Mouse (Mus musculus) embryonic stem cell, embryonic (primary cell): Measurements from ENCODE around the gene Naa35.
"Not testable (repeated sequence)": the region's sequence is repeated elsewhere in the genome, so short reads cannot be mapped to it uniquely, and the experiment has no call there.

ENCODE experiments used
- CTCF ChIA-PET, 4 experiments: fragments of 300-600 bp in 2 of 4; fragments of 350-600 bp in 2 of 4; sonication (Branson Sonifier 250); formaldehyde crosslinking; loops; one replicate each; lab custom pipeline; 2022; ENCODE audit warnings: inconsistent platforms in 2 of 4; lab: Charles Lee
- POLR2A ChIA-PET, 4 experiments: fragments of 300-600 bp in 2 of 4; fragments of 350-600 bp in 2 of 4; sonication (Branson Sonifier 250); formaldehyde crosslinking; loops; one replicate each; lab custom pipeline; 2022; ENCODE audit warnings: antibody characterized with exemption in 4 of 4, inconsistent platforms in 1 of 4; lab: Charles Lee

Naa35 gene

GRCm38 (mm10) chr13:59564505-59564904 lies 20.6 kb upstream of the Naa35 start:
- ChIA-PET CTCF (interaction anchor here in 1 of 4 experiments (1.1 kb wide), 1 partner anchor 11 kb away, joined by 3 read pairs; no protein-coding TSS in a partner anchor), POLR2A (no interaction called here)

GRCm38 (mm10) chr13:59564923-59565322 lies 20.1 kb upstream of the Naa35 start:
- POLR2A ChIA-PET: no interaction called here
- CTCF ChIA-PET: interaction anchor here in 1 of 4 experiments (1.1 kb wide), 1 partner anchor 11 kb away, joined by 3 read pairs; no protein-coding TSS in a partner anchor

- CTCF ChIA-PET: interaction anchor here in 2 of 4 experiments (0.5 to 0.9 kb wide), 3 partner anchors 162 to 275 kb away, joined by 3 read pairs; no protein-coding TSS in a partner anchor
- POLR2A ChIA-PET: no interaction called here
These were observed 19.0 kb upstream of the Naa35 start for GRCm38 (mm10) chr13:59565945-59566520.

DNA sequence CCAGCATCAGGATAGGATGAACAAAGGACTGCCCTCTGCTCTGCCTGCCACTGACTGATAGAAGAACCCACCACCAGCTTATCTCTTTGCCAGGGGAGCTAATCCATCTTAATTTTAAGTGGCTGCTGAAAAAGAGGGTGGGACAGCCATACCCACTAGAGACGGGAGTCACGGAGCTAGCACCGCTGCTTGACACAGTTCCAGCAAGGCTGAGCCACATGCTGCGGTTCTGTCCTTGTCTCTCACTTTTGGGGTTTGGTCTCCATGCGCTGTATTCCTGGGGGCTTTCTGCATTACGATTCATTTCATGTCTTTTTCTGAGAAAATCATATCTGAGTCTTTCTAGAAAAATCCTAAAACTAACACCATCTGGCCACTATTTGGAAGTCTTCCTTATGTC lies 14.0 kb upstream of the Naa35 start:
- POLR2A ChIA-PET: no interaction called here
- CTCF ChIA-PET: no interaction called here

- ChIA-PET POLR2A (no interaction called here), CTCF (no interaction called here)
These were observed 12.5 kb upstream of the Naa35 start for GRCm38 (mm10) chr13:59572549-59572948.

- ChIA-PET POLR2A (interaction anchor here in 3 of 4 experiments (0.7 to 1.6 kb wide), 11 partner anchors 12 to 246 kb away, joined by 3 to 5 read pairs (median 3); partner anchors contain the start of gene Isca1 (in 1 of the 3)), CTCF (interaction anchor here (0.6 to 1.8 kb wide), 25 partner anchors 9 to 1604 kb away, joined by 3 to 22 read pairs (median 4); partner anchors contain the start of gene Spata31d1a (in 1 of the 4))
These were observed 4.1 kb upstream of the Naa35 start for GRCm38 (mm10) chr13:59580954-59581353.

DNA sequence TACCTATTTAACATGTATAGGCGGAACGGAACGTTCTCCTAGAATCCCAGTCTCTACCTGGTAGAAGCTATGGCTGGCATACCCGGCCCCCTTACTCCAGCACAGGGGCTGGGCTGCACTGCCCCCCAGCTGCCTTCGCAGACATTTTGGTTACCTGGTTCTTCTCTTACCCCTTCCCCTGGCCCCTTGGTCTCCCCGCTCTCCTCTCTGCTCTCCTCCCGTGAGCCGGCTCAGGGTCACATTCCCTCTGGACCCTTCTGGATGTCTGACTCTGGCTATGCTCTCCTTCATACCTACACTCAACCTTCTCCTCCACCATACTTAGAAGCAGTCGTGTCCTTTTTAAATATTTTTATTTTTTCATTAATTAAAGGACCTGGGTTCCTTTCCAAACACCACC lies 578 bp upstream of the Naa35 start:
- CTCF ChIA-PET: interaction anchor here in 1 of 4 experiments (0.6 to 1.5 kb wide), 3 partner anchors 72 to 144 kb away, joined by 3 to 5 read pairs (median 3); no protein-coding TSS in a partner anchor
- POLR2A ChIA-PET: interaction anchor here in 3 of 4 experiments (0.6 to 4.8 kb wide), 15 partner anchors 9 to 186 kb away, joined by 3 to 28 read pairs (median 4); partner anchors contain the start of gene Isca1 (in 2 of the 3)

GRCm38 (mm10) chr13:59585648-59586005 lies 568 bp downstream of the Naa35 start:
- POLR2A ChIA-PET: interaction anchor here in 3 of 4 experiments (0.5 to 4.8 kb wide), 18 partner anchors 8 to 894 kb away, joined by 3 to 28 read pairs (median 6); partner anchors contain the start of gene Isca1 (in 2 of the 3)
- CTCF ChIA-PET: interaction anchor here in 1 of 4 experiments (0.9 to 1.1 kb wide), 2 partner anchors 10 to 125 kb away, joined by 3 read pairs; partner anchors contain the start of gene Spata31d1a

DNA sequence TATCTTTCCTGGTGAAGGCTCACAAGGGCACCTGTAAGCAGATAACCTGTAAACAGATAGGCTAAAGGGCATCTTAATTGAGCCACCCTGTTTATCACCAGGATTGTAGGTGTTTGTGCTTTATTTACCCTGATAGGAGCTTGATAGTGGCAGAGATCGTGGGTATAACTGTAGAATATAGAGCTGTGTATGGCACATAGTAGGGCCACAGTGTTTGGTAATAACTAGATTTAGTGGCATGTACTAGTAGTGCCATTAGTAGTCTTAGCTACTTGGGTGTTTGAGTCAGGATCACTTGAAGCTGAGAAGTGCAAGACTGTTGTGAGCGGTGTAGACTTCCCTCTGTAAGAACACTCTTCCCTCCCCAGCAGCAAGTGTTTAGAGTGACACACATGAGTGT lies 2.1 kb downstream of the Naa35 start:
- ChIA-PET CTCF (no interaction called here), POLR2A (interaction anchor here in 3 of 4 experiments (0.5 to 4.8 kb wide), 9 partner anchors 9 to 588 kb away, joined by 3 to 28 read pairs (median 4); partner anchors contain the start of gene Isca1 (in 2 of the 3))

DNA sequence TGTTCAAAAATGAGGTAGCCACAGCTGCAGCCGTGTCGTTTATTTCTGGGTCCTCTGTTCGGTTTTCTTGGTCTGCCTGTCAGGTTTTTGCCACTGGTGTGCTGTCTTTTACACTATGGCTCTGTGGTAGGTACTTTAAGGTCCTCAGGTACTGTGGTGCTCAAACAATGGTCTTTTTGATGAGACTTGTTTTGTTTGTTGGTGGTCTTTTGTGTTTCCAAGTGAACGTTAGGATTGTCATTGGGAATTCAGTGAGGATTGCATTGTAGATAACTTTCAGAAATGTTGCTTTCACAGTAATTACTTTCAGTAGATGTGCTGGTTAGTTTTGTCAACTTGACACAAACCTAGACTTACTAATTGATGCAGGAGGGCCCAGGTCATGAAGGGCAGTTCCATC lies 4.6 kb downstream of the Naa35 start:
- POLR2A ChIA-PET: interaction anchor here in 2 of 4 experiments (0.7 to 2.1 kb wide), 6 partner anchors 16 to 180 kb away, joined by 3 to 9 read pairs (median 4); no protein-coding TSS in a partner anchor
- CTCF ChIA-PET: no interaction called here

DNA sequence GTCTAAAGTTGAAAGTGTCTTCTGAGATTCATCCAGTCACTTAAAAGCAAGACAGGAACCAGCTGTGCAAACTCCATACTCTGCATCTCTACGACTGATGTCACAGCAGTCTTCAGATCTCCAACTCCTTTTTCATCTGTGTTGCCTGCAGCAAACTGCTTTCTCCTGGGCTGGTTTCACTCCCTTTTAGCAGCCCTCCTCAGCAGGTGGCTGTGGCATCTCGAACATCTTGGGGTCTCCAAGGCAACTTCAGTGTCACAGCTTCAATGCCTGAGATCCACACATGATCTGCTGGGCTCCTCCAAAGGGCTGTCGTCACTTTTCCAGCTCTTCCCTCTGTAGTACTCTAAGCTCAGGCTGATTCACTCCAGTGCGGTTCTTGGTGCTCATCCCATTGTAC lies 5.6 kb downstream of the Naa35 start:
- POLR2A ChIA-PET: interaction anchor here in 3 of 4 experiments (0.8 to 2.1 kb wide), 10 partner anchors 9 to 179 kb away, joined by 3 to 9 read pairs (median 3); partner anchors contain the start of gene Isca1 (in 1 of the 3)
- CTCF ChIA-PET: no interaction called here

DNA sequence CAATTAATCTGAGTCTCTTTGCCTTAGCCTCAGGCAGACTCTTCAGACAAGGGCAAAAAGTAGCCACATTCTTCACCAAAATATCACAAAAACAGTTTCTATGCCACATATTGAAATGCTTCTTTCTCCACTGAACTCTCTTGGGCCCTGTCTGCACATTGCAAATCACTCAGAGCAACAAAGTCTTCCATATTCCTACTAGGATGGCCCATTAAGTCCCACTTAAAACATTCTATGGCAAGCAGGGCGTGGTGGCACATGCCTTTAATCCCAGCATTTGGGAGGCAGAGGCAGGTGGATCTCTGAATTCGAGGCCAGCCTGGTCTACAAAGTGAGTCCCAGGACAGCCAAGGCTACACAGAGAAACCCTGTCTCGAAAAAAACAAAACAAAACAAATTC lies 7.0 kb downstream of the Naa35 start:
- POLR2A ChIA-PET: interaction anchor here in 3 of 4 experiments (1.0 to 2.1 kb wide), 7 partner anchors 9 to 178 kb away, joined by 3 to 9 read pairs (median 3); partner anchors contain the start of gene Isca1 (in 1 of the 3)
- CTCF ChIA-PET: not testable (repeated sequence)

DNA sequence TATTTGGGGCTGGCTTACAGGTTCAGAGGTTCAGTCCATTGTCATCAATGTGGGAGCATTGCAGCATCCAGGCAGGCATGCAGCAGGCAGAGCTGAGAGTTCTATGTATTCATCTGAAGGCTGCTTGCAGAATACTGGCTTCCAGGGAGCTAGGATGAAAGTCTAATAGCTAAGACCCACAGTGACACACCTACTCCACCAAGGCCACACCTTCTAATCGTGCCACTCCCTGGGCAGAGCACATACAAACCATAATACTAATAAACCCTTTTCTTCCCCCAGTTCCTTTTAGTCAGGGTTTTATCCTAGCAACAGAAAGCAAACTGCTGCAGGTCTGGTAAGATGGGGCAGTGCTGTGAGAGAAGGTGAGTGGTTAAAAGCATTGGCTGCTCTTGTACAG lies 7.6 kb downstream of the Naa35 start:
- ChIA-PET CTCF (no interaction called here), POLR2A (interaction anchor here in 1 of 4 experiments (1.0 to 1.8 kb wide), 3 partner anchors 12 to 58 kb away, joined by 3 to 4 read pairs (median 3); no protein-coding TSS in a partner anchor)

DNA sequence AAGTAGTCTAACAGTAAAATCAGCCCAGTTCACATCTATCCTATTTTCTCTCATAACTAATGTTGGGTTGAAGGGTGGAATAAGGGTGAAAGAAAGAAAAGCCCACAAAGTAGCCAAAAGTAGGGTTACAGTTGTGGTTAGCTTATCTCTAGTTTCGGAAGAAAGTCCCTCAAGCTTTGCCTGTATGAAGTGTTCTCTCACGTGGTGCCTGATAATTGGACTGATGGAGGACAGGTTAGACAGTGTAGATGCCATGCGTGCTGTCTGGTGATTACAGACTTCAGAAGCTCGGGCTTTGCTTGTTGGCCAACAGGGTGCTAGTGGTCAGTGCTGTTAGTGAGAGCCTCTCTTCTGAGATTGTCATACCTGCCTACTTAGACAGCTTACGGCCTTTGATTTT lies 18.0 kb downstream of the Naa35 start:
- ChIA-PET CTCF (no interaction called here), POLR2A (interaction anchor here in 1 of 4 experiments (3.6 kb wide), 1 partner anchor 8 kb away, joined by 13 read pairs; no protein-coding TSS in a partner anchor)

DNA sequence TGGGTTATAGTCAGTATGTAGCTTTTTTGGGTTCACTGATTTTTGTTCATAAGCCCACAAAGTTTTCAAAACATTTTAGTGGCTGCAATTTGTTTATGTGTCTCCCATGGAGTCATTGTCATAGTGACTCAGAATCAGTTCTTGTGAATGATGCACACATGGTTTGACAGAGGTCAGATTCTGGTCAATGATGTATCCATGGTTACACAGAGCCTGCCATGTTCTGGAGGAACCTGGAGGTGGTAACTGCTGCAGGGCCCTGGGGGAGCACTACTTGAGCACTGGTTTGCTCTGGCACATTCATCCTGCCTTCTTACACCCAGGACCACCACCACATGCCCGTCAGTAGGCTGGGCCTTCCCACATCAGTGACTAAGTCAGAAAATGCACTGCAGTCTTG lies 19.5 kb downstream of the Naa35 start:
- ChIA-PET POLR2A (interaction anchor here in 1 of 4 experiments (1.2 kb wide), 1 partner anchor 11 kb away, joined by 3 read pairs; no protein-coding TSS in a partner anchor), CTCF (no interaction called here)

- POLR2A ChIA-PET: interaction anchor here in 3 of 4 experiments (0.9 to 2.0 kb wide), 10 partner anchors 9 to 164 kb away, joined by 3 to 13 read pairs (median 4); partner anchors contain the start of gene Isca1 (in 1 of the 3)
- CTCF ChIA-PET: no interaction called here
These were observed 20.3 kb downstream of the Naa35 start for GRCm38 (mm10) chr13:59605221-59605922.

DNA sequence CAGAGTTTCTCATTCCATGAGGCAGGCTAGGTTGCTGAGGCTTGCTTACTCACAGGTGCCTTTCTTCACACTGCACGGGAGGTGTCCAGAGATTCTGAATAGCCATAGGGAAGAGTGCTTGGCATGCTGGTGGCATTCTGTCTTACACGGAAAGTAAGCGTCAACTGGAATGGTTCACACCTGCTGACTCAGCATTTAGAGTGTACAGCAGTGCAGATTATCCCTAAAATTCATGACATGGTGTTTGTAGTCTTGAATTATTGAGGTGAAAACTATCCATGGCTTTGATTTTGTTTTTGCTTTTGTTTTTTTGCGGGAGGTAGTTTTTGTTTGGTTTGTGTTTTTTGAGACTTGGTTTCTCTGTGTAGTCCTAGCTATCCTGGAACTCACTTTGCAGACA lies 24.8 kb downstream of the Naa35 start:
- CTCF ChIA-PET: no interaction called here
- POLR2A ChIA-PET: interaction anchor here in 3 of 4 experiments (0.5 to 3.4 kb wide), 5 partner anchors 8 to 160 kb away, joined by 3 to 13 read pairs (median 6); partner anchors contain the start of gene Isca1 (in 2 of the 3)

GRCm38 (mm10) chr13:59610437-59610836 lies 25.4 kb downstream of the Naa35 start:
- CTCF ChIA-PET: no interaction called here
- POLR2A ChIA-PET: interaction anchor here in 3 of 4 experiments (0.5 to 3.4 kb wide), 6 partner anchors 8 to 159 kb away, joined by 3 to 13 read pairs (median 5); partner anchors contain the start of gene Isca1 (in 2 of the 3)
